Mouse (Mus musculus): Measurements from ENCODE around the gene Srd5a1.
A peak's percentile ranks its signal among the peaks of the same experiment; 100 is the strongest.

The Srd5a1 gene

GRCm38 (mm10) chr13:69541776-69542175, 69.5 kb downstream of the Srd5a1 start:
- no peak for DNase-seq (ENCODE audit: low spot score in 2 of 2)

GRCm38 (mm10) chr13:69541209-69541608, 70.0 kb downstream of the Srd5a1 start:
- no peak for DNase-seq (ENCODE audit: low spot score in 2 of 2)

GRCm38 (mm10) chr13:69538327-69538726, 72.9 kb downstream of the Srd5a1 start:
- DNase-seq (ENCODE audit: low spot score in 2 of 2): no peak

GRCm38 (mm10) chr13:69537366-69537765, 73.9 kb downstream of the Srd5a1 start:
- no peak for DNase-seq (ENCODE audit: low spot score in 2 of 2)

- DNase-seq (ENCODE audit: low spot score in 2 of 2): no peak
Observed at GRCm38 (mm10) chr13:69536021-69536420, 75.2 kb downstream of the Srd5a1 start.

- peak; percentile 95 to 97 for DNase-seq (ENCODE audit: low spot score in 2 of 2)
Observed at GRCm38 (mm10) chr13:69534654-69535551, 76.3 kb downstream of the Srd5a1 start.

GRCm38 (mm10) chr13:69534334-69534653, 76.9 kb downstream of the Srd5a1 start, which contains the start of gene Tent4a:
TSS of gene Tent4a (minus strand) at chr13:69534617.
- no peak for DNase-seq (ENCODE audit: low spot score in 2 of 2)

- DNase-seq (ENCODE audit: low spot score in 2 of 2): peak; percentile 15 to 24
Observed at GRCm38 (mm10) chr13:69533405-69534333, 77.6 kb downstream of the Srd5a1 start, which contains the start of gene Nsun2. TSS of gene Nsun2 (plus strand) at chr13:69533746.

GRCm38 (mm10) chr13:69532893-69533404, 78.3 kb downstream of the Srd5a1 start:
- DNase-seq (ENCODE audit: low spot score in 2 of 2): no peak

GRCm38 (mm10) chr13:69532101-69532892, 78.9 kb downstream of the Srd5a1 start:
- DNase-seq (ENCODE audit: low spot score in 2 of 2): no peak

- DNase-seq (ENCODE audit: low spot score in 2 of 2): no peak
Observed at GRCm38 (mm10) chr13:69531431-69531830, 79.8 kb downstream of the Srd5a1 start.

GRCm38 (mm10) chr13:69530951-69531350, 80.3 kb downstream of the Srd5a1 start:
- no peak for DNase-seq (ENCODE audit: low spot score in 2 of 2)

GRCm38 (mm10) chr13:69530156-69530555, 81.1 kb downstream of the Srd5a1 start:
- DNase-seq (ENCODE audit: low spot score in 2 of 2): no peak

GRCm38 (mm10) chr13:69528531-69528930, 82.7 kb downstream of the Srd5a1 start:
- DNase-seq (ENCODE audit: low spot score in 2 of 2): no peak

- DNase-seq (ENCODE audit: low spot score in 2 of 2): no peak
Observed at GRCm38 (mm10) chr13:69525867-69526266, 85.4 kb downstream of the Srd5a1 start.

GRCm38 (mm10) chr13:69524158-69524530, 87.1 kb downstream of the Srd5a1 start:
- no peak for DNase-seq (ENCODE audit: low spot score in 2 of 2)

All from natural killer cell, adult 2 months (primary cell).